Mouse (Mus musculus) yolk sac, embryonic 10.5 days (tissue): ENCODE results near the gene Tgfbi.

Experiments used
- DNase-seq: peaks from one replicate; pipeline ENCODE4 v3.0.0-alpha.2; 2017; ENCODE audit warnings: low spot score

The Tgfbi gene

DNA sequence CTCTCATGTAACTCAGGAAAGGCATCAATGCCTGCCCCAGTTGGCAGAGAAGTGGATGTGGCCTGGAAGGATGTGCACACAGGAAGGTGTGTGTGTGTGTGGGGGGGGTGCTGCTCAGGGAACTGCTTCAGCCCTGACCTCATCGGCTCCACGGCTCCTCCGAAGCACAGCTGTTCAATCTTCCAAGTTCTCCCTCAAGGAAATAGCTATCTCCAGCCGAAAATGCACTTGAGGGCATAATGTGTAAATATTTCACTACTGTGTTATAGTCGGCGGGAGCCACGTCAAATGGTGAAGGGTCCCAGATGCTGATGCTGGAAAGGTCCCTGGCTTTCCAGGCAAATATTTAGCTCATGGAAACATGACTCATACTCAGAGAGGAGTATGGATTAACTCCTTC is 25.6 kb downstream of the Tgfbi start:
- peak; percentile 57 for DNase-seq

DNA sequence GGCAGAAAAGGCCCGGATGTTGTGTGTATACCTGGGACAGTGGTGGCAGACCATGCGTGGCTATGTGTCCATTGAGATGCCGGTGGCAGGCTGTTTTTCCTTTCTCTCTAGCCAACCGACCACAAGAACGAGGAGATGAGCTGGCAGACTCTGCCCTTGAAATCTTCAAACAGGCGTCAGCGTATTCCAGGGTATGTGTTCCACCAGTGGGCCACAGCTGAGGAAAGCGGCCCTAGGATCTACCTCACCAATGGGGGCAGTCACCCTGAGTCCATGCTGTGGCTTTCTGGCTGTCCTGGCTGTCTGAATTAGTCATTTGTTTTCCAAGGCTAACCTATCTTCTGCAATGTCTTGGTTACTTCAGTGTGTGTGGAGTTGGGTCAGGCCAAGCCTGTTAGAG is 27.7 kb downstream of the Tgfbi start:
- no peak for DNase-seq

DNA sequence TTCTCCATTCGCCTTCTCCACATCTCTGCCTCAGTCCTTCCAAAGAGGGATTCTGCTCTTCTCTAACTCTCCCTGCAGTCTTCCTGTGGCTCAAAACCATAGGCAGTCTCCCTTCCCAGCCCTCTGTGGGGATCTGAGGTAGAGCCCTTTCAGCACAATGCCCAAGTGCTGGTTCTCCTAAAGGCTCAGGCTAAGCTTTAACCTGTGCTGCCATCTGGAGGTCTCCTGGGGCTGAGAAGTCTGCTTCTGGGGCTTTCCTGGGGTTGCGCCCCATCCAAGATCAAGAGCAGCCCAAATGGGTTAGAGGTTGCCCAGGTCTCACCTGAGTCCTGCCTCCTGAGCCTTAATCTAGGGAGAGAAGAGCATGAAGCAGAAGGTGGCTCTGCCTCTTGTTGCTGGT is 32.4 kb downstream of the Tgfbi start:
- DNase-seq: no peak

DNA sequence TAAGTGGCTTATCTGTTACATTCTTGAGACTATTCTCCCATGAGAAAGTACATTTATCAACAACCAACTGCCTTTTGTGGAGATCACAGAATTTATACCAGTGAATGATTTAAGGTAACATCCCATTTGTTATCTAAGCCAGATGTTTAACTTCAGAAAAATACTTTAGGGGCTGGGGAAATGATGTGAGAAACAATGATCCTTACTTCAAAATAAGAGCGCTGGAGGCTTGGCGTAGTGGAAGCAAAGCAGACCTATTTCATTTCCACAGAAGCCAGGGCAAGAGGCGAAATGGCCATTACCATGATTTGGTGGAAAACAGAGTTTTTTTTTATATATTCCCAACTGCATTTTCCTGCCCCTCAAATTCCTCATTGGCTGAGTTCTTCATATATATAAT is 34.7 kb downstream of the Tgfbi start:
- no peak for DNase-seq

- DNase-seq: no peak
These were observed 36.4 kb downstream of the Tgfbi start for GRCm38 (mm10) chr13:56645744-56646143.

DNA sequence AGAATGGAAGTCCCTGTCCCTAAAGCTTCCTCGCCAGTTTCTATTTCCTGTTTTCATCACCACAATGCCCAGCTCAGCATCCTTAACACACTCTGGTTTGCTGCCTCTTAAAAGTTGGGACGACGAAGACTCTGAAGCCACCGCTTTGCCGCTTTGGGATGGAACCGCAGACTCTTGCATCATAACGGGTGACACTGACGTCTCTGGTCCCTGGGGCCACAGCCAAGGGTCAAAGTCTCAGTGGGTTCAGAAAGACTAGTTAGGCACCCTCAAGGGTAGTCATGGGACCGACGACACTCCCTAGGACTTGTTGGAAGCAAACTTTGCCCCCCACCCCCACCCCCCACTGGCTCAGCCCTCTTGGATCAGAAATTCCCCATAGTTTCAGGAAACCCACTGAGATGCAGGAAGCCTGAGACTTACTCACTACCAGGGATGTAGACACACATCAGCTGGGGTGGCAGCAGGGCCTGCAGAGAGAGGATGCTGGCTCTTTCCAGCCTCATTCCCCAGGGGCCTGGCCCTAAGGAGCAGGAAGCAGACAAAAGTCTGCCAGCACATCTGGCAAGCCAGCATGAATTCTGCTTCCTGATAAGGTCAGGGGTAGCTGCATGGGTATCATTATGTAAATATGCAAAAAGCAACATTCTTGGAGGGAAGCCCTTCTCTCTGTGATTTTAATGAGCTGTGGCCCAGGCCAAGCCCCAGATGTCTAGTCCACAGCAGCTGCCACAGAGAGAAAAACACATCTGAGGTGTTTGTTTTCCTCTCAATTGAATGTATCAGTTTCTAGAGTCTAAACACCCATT is 38.5 kb downstream of the Tgfbi start:
- DNase-seq: peak; percentile 48

DNA sequence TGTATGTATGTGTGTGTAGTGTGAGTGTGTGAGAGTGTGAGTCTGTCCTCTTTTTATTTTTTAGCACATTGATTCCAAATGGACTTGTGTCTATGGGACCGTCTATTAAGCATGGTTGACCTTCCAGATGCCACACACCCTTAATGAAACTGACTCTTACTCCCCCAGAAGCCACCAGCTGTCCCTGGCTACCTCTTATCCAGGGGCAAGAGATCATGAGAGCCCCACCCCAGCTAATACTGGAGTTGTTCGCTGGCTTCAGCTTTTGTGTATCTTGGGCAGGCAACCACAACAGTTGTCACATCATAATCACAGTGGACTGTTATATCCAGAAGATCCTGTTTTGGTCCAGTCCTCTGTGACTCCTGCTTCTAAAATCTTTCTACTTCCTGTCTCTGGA is 40.7 kb downstream of the Tgfbi start:
- DNase-seq: no peak

GRCm38 (mm10) chr13:56652381-56652780 is 43.1 kb downstream of the Tgfbi start:
- no peak for DNase-seq

DNA sequence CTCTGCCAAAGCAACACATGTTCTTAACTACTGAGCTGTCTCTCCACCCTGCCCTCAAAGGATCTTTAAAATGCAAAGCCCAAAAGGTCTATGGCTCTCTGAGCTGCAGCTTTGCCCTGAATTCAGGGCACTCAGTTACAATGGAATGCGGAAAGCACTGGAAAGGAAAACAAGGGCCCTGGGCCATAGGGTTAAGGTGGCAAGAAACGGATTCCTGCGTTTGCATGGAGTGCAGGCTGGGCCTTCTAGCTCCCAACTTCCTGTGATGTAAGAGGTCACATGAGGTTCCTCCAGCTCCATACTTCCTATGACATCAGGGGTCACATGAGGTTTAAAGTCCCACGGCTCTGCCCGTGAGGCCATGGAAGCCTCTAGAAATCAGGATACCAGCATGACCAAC is 44.9 kb downstream of the Tgfbi start:
- DNase-seq: no peak

DNA sequence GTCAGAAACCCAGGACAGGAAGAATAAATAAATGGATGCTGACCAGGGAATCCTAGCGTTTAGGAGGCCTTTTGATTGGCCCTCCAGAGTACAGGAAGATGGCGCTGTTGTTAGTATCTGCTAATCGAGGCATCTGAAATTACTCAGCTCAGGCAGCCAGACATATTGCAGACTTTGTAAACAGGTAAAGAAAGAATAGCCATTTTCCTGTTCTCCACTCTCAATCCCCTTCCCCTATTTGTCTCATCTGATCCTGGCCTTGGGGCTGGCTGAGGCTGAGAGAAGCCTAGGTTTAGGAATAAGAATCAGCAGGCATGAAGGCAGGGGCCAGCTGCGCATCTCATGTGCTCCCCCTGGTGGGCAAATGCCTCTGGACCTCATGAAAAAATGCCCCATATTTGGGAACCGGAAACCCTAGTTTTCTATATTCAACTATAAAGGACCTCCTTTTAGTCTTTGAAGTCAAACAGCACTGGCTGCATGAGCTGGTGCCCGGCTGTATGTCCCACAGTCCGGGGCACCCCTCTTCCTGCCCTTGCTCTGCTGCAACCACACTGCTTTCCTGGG is 48.7 kb downstream of the Tgfbi start:
- peak; percentile 60 for DNase-seq

- DNase-seq: no peak
These were observed 49.6 kb downstream of the Tgfbi start for GRCm38 (mm10) chr13:56658931-56659330.

GRCm38 (mm10) chr13:56661914-56662621 is 52.7 kb downstream of the Tgfbi start:
- DNase-seq: no peak

DNA sequence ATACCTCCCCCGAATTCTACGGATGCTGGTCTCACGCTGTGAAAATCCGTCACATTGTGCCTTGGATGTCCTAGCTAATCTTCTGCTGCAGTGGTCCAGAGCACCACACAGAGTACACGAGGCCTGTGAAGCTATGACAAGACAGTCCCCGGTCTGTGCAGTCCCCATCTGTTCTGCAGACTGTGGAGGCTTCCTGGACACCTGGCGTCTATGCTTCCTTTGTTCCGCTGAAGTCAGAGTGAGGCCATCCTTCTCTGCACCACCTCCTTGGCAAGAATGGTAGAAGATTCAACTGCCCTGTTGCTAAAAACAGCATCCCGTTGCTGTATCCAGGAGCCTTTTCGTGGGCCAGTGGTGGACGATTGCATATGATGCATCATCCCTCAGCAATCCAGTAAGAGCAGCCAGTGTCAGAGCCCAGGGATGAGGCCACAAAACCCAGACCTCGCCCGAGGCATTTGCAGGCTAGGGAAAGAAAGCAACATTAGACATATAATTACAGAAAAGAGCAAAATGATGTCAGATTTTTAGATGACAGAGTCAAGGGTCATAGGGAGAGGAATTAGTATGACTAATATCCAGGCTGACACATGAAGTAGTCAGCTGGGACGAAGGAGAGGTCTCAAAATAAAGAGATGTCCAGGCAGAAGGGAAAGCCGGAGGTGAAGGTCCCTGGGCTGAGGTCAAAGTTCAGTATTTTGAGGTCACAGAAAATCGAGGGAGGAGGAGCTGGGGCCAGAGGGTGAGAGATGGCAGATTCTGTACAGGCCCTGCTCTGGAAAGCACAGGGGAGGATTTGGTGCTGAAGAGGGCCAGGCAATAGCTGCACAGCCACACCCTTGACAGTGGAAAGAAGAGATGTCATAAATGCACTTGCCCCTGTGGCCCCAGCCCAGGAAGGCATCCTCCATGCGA is 55.2 kb downstream of the Tgfbi start:
- DNase-seq: no peak

- DNase-seq: no peak
These were observed 61.9 kb downstream of the Tgfbi start for GRCm38 (mm10) chr13:56671206-56671605.

GRCm38 (mm10) chr13:56677731-56678130 is 68.4 kb downstream of the Tgfbi start:
- DNase-seq: no peak

DNA sequence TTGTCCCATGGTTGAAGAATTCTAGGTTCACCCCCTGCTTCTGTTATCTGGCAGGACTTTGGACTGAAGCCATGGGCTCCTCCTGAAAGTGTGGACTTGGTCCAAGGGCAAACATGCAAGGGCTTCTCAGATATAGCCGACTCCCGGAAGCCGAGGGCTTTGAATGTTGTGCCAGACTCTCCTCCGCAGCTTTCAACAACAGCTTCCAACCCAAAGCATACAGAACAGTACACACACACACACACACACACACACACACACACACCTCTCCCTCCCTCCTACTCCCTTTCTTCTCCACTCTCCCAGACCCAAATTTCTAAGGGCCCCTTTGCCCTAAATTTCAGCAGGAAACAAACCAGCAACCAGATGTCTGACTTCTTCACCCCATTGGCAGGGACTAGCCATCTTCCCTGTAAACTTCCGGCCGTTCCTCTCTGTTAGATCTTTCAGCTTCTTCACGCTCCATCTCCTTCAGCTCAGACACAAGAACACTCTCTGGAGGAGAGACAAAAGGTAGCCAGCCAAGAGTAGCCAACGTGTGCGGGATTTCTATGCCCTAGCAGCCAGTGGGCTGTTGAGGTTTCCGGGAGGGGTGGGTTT is 69.0 kb downstream of the Tgfbi start:
- peak; percentile 76 for DNase-seq

DNA sequence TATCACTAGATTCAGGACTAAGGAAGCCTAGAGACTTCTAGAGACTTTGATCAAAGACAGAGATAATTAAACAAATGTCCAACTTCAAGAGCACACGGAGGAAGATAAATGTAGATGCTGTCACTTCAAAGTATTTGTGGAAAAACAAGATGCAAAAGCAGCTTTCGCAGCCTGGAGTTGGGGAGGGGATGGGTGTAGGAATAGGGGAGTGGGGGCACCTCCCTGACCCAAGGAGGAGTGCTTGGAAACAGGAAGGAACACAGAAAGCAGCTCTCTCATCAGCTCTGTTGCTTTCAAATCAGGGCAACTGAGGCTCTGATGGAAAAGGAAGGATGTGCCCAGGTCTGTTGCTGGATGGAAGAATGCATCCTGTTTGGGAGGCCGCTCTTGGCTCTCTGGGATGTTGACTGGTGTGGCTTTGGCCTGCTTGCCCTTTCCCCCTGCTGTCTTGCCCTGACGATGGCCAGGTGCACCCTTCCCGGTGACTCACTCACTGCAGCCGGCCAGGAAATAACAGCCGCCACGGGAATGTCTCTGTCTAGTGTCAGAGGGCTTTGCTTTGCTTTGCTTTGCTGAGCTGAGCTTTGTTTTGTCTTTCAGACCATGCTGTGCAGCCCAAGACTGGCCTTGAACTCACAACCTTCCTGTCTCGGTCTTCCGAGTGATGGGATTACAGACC is 69.6 kb downstream of the Tgfbi start:
- DNase-seq: peak; percentile 64

DNA sequence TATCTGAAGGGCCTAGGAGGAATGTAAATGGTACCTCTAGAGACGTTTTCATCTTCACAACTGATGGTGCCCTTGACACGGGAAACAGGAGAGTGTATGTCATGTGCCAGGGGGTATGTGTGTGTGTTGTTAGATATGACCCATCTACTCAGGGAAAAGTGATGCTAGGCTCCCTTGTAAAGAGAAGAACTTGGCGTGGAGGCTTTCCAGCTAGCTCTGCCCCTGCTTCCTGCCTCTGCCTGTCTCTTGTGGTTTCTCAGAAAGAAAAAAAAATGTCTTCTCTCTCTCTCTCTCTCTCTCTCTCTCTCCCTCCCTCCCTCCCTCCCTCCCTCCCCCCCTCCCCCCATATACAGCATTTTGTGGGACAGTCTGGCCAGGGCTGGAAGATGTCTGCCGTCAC is 72.6 kb downstream of the Tgfbi start:
- no peak for DNase-seq

DNA sequence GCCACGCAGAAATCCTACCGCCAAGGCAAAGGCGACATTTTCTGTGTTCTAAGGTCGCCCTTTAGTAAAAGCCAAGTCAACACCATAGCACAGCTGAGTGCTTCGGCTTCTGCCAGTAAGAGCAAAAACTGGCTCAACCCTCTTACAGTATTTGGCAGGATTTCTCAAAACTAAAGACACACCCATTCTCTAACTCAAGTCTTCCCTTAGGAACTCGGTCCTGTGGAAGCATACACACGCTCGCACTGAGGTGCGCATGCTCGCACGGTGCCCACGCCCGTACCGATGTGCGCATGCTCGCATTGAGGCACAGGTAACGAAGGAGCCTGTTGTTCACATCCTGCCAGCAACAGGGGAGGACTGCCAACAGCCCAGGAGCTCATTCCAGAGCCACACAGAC is 73.0 kb downstream of the Tgfbi start:
- no peak for DNase-seq

GRCm38 (mm10) chr13:56683306-56683705 is 74.0 kb downstream of the Tgfbi start:
- no peak for DNase-seq
